Mouse (Mus musculus) cerebellum, adult (tissue): ENCODE measurements around the gene Olfr566.

Experiments used
- ATAC-seq: cut with Nextera tagmentation; 2 replicates; pipeline ENCODE4 v1.9.2; 2017; ENCODE audit warnings: mild to moderate bottlenecking, moderate library complexity, mixed read lengths; ENCODE audit not compliant: insufficient number of reproducible peaks, low FRiP score, low TSS enrichment

Olfr566 gene

DNA sequence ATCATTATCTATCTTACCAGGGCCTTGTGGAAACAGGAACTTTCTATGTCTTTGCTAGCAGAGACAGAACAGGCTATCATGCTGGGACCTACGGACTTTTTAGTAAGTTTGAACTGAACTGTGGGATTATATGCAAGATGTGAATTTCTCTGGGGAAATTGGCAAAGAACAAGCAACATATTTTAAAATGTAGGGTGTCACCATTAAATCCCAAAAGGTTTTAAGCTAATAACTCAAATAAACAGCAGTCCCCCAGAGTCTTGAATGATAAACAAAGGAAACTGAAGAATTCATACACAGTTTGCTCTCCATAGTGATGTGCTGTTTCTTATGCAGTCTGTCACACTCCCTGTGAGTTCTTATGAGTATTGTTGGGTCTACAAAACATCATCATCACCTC lies at the start of gene Olfr566:
TSS of gene Olfr566 (minus strand) at position 101 of the 400 bp plus-strand sequence.
- ATAC-seq, result no peak

GRCm38 (mm10) chr7:102890782-102891181 lies 32.2 kb upstream of the Olfr566 start, which contains the start of gene Olfr569:
Gene Olfr569, minus strand, starts transcription at chr7:102890882.
- no peak for ATAC-seq

- ATAC-seq, result no peak
These were observed 18.3 kb upstream of the Olfr566 start, which contains the start of gene Olfr568 for GRCm38 (mm10) chr7:102876822-102877221. Gene Olfr568, plus strand, starts transcription at chr7:102877122.

GRCm38 (mm10) chr7:102855807-102856206 lies 2.8 kb downstream of the Olfr566 start:
- ATAC-seq, result no peak
